Mouse (Mus musculus): ENCODE data around the gene Ctnnd2. TPM values are rescaled to one million over a fixed set of nuclear protein-coding genes. Genes with fewer than 3 reads are reported as not detected.
"Not testable (repeated sequence)": the region's sequence is repeated elsewhere in the genome, so short reads cannot be mapped to it uniquely, and the experiment has no call there.

Gene Ctnnd2
- not detected for total RNA-seq (2021)
- long read RNA-seq, experiment 1, partial matches to known transcripts, result 0 of 2 reads
- long read RNA-seq, experiment 1, other reads (novel, unspliced or antisense), result 2 of 2 reads
- long read RNA-seq, experiment 2, partial matches to known transcripts, result 0 of 3 reads
- long read RNA-seq, experiment 2, other reads (novel, unspliced or antisense), result 3 of 3 reads

GRCm38 (mm10) chr15:30172391-30173281 lies at the start of gene Ctnnd2:
Gene Ctnnd2, plus strand, starts transcription at chr15:30172593.
- Histone ChIP-seq H3K27ac (no peak within 1 kb of the TSS), H3K4me3 (peak within 1 kb of the TSS; percentile 54)
- peak; percentile 17 for DNase-seq
- intact Hi-C loops (cut with DNase I), result no loop called here
- TF ChIP-seq CTCF (IDR thresholded peaks at IDR 0.05), result no peak

DNA sequence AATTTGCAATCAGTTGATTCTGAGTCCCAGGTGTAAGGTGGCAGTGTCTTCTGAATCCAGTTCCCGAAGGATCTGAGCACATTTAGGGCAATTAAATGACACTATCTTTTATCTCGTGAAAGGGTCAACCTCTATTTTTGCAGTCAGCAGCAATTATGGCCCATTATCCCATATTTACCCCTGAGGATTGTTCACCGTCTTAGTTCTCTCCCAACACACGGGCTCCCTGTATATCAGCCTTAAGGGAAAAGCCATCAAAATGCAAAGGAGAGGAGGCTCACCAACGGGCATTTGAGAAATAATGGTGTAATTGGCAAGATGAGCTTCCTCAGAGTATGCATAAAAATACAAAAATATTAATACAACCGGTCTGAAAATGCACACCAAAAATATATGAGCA lies 41.7 kb upstream of the Ctnnd2 start:
- H3K27ac ChIP-seq, result no peak overlapping the region
- intact Hi-C loops (cut with DNase I), result no loop called here
- DNase-seq, result no peak
- TF ChIP-seq CTCF (IDR thresholded peaks at IDR 0.05), result no peak
- H3K4me3 ChIP-seq, result no peak overlapping the region

- H3K27ac ChIP-seq; H3K4me3 ChIP-seq; DNase-seq; intact Hi-C loops (cut with DNase I): not testable (repeated sequence)
These were observed 32.8 kb upstream of the Ctnnd2 start for GRCm38 (mm10) chr15:30139626-30140025.

GRCm38 (mm10) chr15:30145413-30145812 lies 27.0 kb upstream of the Ctnnd2 start:
- TF ChIP-seq CTCF (IDR thresholded peaks at IDR 0.05), result no peak
- Histone ChIP-seq H3K27ac (no peak overlapping the region), H3K4me3 (no peak overlapping the region)
- DNase-seq, result no peak
- intact Hi-C loops (cut with DNase I), result no loop called here

DNA sequence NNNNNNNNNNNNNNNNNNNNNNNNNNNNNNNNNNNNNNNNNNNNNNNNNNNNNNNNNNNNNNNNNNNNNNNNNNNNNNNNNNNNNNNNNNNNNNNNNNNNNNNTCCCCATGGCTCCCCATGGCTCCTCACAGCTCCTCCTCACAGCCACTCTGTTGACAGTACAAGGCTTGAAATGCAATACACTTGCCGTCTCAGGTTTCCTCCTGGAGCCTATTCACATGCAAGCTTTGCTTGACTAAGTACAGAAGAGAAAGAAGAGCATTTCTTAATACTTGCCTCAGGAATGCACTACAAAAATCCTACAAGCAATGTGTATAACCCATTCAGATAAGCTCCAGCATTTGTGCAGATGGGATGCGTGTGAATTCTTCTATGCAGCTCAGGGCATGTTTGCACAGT lies 20.2 kb upstream of the Ctnnd2 start:
- Histone ChIP-seq H3K27ac (no peak overlapping the region), H3K4me3 (no peak overlapping the region)
- intact Hi-C loops (cut with DNase I), result no loop called here
- DNase-seq, result no peak
- TF ChIP-seq CTCF (IDR thresholded peaks at IDR 0.05), result no peak

DNA sequence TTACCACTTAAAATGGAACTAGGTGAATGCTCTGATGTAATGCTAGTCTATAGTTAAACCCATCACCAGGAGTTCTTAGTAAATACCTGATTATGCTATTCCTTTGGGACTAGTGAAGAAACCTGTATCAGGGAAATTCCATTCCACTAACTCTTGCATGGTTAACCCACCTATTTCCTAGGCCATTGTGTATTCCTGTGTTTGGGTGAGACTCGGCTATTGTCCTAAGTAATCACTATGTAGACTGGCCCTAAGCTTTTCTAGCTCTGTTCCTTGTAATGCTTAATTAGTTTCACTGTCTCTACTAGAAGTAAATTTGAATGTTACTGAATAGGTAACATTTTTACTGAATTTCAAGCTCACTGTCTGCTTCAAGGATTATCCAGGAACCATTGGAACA lies 14.4 kb upstream of the Ctnnd2 start:
- Histone ChIP-seq H3K4me3 (no peak overlapping the region), H3K27ac (no peak overlapping the region)
- no peak for TF ChIP-seq CTCF (IDR thresholded peaks at IDR 0.05)
- intact Hi-C loops (cut with DNase I), result no loop called here
- DNase-seq, result no peak

DNA sequence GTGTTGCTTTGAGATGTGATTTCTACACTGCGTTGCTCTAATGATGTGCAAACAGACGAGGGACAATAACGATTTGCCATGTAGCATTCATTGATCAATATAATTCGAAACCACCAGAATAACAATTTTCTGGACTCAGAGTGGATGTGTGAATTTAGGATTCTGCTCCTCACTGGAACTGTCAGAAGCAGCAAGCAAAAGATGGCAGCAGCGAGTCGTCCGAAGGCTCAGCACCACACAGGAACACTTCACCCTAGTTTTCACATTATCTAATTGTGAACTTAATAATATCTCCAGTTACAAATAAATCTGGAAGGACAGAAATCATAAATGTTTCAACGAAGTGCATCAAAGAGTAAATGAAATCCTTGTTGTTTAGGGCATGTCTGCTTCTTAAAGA lies 2.4 kb upstream of the Ctnnd2 start:
- H3K4me3 ChIP-seq, result no peak overlapping the region
- DNase-seq, result no peak
- TF ChIP-seq CTCF (IDR thresholded peaks at IDR 0.05), result no peak
- intact Hi-C loops (cut with DNase I), result no loop called here
- no peak overlapping the region for H3K27ac ChIP-seq

DNA sequence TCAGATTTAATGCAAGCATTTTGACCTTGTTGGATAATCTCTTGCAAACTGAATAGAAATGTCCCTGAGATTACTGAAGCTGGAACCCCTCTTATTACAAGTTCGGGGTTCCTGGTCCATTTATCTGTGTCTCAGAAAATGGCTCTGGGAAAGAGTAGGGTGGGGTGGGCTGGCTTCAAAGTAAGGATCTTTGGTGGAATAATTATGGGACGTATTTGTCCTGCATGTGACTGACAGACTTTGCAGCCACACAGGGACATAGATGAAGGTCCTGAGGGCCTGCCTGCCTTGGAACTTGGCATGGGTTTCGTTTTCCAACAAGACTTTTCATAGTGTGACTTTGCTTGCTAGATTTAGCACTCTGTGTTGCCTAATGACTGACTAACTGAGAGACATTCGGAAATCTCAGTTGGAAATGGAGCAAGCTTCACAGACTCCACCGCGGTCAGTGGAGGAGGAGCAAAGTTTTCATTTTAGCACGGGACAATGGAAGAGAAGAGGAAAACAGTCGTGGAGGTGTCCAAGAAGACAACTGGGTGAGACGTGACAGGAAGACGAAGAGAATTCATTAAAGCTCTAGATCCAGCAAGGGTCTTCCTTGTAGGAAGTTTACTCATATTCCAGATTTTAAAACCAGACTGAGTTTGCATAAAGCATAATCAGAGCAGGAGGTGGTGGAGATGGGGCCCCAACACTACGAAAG lies 749 bp upstream of the Ctnnd2 start:
- intact Hi-C loops (cut with DNase I), result no loop called here
- TF ChIP-seq CTCF (IDR thresholded peaks at IDR 0.05), result no peak
- Histone ChIP-seq H3K27ac (no peak overlapping the region), H3K4me3 (no peak overlapping the region; the same call in 1 of the 2 replicates)
- DNase-seq, result no peak

GRCm38 (mm10) chr15:30173370-30173941 lies 1.1 kb downstream of the Ctnnd2 start:
- H3K27ac ChIP-seq, result no peak overlapping the region
- no peak for TF ChIP-seq CTCF (IDR thresholded peaks at IDR 0.05)
- peak overlapping the region; percentile 54 for H3K4me3 ChIP-seq
- DNase-seq, result no peak
- intact Hi-C loops (cut with DNase I), result no loop called here

- no peak for DNase-seq
- TF ChIP-seq CTCF (IDR thresholded peaks at IDR 0.05), result no peak
- intact Hi-C loops (cut with DNase I), result no loop called here
- Histone ChIP-seq H3K4me3 (no peak overlapping the region), H3K27ac (no peak overlapping the region)
These were observed 1.9 kb downstream of the Ctnnd2 start for GRCm38 (mm10) chr15:30174321-30174720.

DNA sequence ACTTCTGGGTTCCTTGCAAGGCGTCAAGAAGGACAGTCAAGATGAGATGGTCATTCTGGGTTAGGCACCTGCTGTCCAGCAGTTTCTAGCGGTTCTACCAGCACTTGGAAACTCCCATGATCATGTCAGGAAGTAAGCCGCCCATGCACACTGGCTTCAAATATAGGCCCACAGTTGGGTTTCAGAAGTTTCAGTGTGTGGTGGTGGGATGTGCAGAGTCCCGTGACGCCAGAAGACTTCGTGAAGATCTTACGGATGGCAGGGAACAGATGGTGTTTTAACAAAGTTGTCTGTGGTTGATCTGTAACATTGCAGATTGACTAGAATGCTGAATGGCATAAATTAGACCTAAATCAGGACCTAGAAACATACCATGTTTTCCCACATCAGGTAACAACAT lies 11.6 kb downstream of the Ctnnd2 start:
- no peak for DNase-seq
- intact Hi-C loops (cut with DNase I), result no loop called here
- no peak overlapping the region for H3K27ac ChIP-seq
- TF ChIP-seq CTCF (IDR thresholded peaks at IDR 0.05), result no peak
- H3K4me3 ChIP-seq, result no peak overlapping the region

DNA sequence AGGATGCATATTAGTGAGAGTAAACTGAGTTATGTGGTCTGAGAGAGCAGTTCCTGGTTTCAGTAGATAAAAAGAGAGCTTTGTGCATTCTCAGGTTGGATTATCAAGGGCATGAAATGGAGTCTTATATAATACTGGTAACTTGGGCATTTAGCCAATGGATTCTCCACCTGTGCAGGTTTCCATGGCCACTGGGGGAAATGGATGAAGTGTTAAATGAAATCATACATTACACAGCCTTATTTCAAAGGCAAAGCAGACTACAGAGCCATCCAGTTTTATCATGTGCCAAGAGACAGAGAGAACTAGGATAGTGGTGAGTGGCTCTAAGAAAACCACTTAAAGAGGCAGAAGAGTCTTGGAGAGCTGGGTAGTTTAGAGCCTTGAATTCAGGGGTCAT lies 18.5 kb downstream of the Ctnnd2 start:
- no peak for DNase-seq
- TF ChIP-seq CTCF (IDR thresholded peaks at IDR 0.05), result no peak
- intact Hi-C loops (cut with DNase I), result no loop called here
- no peak overlapping the region for H3K27ac ChIP-seq
- H3K4me3 ChIP-seq, result no peak overlapping the region

Measured in gastrocnemius, adult 2 months (tissue).